Mouse (Mus musculus): ENCODE measurements around the gene Cyb561d1.

GRCm38 (mm10) chr3:108193686-108194085 is 7.3 kb downstream of the Cyb561d1 start:
- TF ChIP-seq CTCF (IDR thresholded peaks at IDR 0.05; ENCODE audit: extremely low read depth, insufficient read length, insufficient replicate concordance, low read depth, low read length): no peak
- TF ChIP-seq POLR2A (IDR thresholded peaks at IDR 0.05; ENCODE audit: low read depth, low read length): no peak
